Mouse (Mus musculus): ENCODE results near the gene Tpra1.

- no peak for TF ChIP-seq CTCF (IDR thresholded peaks at IDR 0.05; ENCODE audit: control insufficient read depth, insufficient read depth, insufficient read length)
- no peak for TF ChIP-seq MYOD1 (IDR thresholded peaks at IDR 0.05; ENCODE audit: control insufficient read depth, insufficient read length, low read depth)
- no peak for TF ChIP-seq MAX (IDR thresholded peaks at IDR 0.05)
Measured at GRCm38 (mm10) chr6:88858341-88858740, 43.7 kb upstream of the Tpra1 start.
